Mouse (Mus musculus) cerebellum, postnatal 25 days (tissue): ENCODE measurements at regions not wholly inside any gene's neighbourhood (a gene's known extent, or its start where the extent isn't known, plus 50 kb on each side); places are given as distances from the start of the nearest gene placed in this dataset.

ENCODE experiments used
- DNase-seq, 2 experiments: peaks; one replicate each; pipeline ENCODE4 v3.0.0; 2021; ENCODE audit warnings: mixed read lengths in 2 of 2

- DNase-seq: peak; percentile 16 to 46
These were observed 426.4 kb upstream of the Lrrc4c start for GRCm38 (mm10) chr2:95891566-95891965.

- no peak for DNase-seq
These were observed 412.9 kb upstream of the Lrrc4c start for GRCm38 (mm10) chr2:95905026-95905425.

DNA sequence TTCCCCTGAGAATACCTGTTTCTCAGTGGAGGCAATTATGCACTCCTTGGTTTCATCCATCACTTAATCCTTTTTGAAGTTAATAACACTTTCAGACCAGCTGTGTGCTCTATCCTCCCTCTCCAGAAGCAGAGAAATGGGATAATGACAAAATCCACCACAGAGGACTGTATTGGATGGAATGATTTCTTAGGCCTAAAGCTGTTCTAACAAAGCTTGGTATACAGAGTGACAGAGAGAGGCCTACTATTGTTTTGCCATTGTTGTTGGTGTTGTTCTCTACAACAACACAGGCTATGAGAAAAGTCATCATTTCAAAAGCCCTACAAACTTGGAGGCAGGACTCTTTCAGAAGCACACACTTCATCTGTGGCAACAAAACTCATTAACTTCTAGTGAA lies 408.2 kb upstream of the Lrrc4c start:
- no peak for DNase-seq

GRCm38 (mm10) chr2:95910160-95910559 lies 407.8 kb upstream of the Lrrc4c start:
- no peak for DNase-seq
